Mouse (Mus musculus) lung, postnatal 4 days (tissue): ENCODE results near the gene Fntb.
"Not testable (repeated sequence)": the region's sequence is repeated elsewhere in the genome, so short reads cannot be mapped to it uniquely, and the experiment has no call there.

Source experiments
- DNase-seq, 2 experiments: peaks; one replicate each; pipeline ENCODE4 v3.0.0; 2021

Gene Fntb

DNA sequence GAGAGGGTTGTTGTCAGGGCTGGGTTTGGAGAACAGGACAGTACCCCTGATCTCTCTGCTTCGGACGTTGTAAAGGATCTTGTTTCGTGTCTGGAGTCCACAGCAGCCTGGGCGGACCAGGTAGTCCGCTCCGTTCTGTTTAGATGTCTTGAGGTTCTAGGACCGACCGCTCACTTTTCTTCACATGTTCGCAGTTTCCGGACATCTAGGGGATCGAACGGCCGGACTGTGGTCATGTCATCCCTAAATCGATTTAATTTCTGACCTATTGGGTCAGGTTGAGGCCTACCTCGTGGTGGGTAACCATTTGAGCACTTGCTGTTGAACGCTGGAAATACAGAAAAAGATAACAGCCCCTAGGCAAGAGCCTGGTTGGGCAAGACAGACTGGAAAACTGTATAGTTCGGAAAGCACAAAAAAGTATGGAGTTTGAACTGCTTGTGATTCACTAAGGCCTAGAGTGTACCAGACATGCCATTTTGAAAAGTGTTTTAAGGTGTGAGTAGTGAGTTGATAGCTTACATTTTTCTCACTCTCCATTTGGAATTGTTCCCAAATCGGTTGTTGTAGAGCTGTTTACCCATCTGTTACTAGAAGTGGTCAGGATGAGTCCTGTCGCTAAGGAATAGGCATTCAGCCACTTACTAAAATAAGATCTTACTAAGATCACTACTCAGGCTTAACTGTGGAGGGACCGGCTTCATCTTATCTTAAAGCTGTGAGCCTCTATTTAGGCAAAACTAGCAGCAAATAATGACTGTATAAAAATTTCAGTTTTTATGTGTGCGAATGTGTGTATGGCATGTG is 72.7 kb downstream of the Fntb start:
- DNase-seq = no peak

DNA sequence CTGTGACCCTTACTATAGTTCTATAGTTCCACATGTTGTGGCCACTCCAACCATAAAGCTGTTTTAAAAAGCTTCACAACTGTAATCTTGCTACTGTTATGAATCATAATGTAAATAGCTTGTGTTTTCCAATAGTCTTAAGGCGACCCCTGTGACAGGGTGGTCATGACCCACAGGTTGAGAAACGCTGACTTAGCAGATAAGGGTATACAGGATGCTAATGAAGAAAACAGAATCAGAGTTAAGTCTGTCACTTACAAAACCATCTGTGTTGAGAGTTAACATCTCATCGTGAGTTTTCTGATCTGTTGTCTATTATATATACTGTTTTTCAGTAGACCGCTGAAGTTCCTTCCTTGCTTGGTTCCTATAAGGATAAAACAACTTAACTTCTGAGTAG is 73.9 kb downstream of the Fntb start:
- no peak for DNase-seq

DNA sequence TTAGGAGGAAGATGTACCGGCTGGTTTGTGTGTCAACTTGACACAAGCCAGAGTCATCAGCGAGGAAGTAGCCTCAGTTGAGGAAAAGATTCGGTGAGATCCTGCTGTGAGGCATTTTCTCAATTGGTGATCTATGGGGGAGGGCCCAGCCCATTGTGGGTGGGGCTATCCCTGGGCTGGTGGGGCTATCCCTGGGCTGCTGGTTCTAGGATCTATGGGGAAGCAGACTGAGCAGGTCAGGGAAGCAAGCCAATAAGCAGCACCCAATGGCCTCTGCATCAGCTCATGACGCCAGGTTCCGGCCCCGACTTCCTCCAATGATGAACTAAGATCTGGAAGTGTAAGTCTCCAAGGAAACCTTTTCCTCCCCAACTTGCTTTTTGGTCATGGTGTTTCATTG is 74.7 kb downstream of the Fntb start:
- no peak for DNase-seq

DNA sequence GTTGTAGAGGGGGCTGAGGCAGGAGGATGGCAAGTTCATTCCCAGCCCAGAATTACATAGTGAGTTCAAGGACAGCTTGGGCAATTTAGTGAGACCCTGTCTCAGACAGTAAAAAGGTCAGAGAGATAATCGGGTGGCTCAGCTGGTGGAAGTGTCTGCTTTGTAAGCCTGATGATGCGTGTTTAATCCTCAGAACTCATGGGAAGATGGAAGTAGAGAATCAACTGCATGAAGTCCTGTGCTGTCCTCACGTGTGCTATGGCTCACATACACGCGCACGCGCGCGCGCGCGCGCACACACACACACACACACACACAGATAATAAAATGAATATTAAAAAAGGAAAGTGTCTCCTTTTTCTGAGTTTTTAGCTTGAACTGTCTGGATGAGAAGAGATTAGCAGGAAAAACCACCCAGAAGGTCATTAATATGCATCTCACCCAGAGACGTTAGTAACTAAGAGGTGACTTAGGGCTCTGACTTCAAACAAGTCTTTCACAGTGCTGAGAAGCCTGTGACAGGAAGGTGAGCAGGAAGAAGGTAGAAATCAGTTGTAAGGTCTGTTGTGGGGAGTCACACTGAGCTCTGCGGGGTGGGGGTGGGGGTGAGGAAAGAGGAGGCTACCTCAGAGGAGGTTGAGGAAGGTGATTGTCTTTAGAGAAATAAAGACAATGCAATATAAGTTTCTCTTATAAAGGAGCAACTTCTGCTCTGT is 79.1 kb downstream of the Fntb start:
- DNase-seq = no peak

DNA sequence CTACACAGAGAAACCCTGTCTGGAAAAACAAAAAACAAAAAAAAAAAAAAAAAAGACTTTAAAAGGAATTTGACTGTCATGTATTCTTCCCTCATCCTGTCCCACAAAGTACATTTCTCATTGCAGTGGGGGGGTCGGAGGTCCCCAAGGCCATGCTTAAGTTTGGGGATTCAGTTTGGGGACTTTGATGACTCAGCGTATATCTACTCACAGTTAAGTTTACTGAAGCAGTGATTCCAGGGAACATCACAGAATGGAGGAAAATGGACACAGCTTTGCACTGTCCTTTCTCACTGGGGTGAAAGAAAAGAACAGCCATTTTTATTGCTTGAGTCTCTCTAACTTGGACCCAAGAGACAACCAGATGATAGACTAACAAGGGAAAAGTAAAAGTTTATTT is 87.0 kb downstream of the Fntb start:
- DNase-seq = no peak

DNA sequence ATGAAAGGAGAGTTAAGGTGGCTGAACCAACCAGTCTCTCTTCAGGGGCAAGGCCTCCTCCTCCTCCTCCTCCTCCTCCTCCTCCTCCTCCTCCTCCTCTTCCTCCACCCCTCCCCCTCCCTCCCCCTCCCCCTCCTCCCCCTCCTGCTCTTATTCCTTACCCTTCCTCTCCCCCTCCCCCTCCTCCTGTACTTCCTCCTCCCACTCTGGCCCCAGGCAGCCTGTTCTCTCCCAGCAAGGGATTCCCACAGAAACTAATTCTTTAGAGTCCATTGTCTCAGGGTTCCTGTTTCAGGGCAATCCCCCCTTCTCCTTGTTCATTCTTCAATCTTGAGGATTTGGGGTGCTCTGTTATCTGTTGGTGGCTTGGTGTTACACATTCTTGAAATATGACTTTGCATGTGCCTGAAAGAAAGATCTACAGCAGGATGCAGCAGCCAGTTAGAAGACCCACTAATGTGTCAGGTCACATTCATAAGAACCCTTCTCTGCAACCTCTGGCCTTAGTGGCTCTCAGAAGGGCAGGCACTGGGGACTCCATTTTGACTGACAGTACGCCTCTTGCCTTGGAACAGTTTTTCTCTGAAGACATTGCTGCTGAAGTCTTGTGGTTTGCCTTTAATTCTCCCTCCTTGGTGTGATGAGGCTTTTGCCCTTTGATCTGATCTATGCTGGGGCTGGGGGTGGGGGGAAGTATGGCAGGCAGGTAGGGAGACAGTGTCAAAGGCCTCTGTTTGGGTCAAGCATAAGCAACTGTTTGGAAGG is 88.2 kb downstream of the Fntb start:
- DNase-seq = no peak

DNA sequence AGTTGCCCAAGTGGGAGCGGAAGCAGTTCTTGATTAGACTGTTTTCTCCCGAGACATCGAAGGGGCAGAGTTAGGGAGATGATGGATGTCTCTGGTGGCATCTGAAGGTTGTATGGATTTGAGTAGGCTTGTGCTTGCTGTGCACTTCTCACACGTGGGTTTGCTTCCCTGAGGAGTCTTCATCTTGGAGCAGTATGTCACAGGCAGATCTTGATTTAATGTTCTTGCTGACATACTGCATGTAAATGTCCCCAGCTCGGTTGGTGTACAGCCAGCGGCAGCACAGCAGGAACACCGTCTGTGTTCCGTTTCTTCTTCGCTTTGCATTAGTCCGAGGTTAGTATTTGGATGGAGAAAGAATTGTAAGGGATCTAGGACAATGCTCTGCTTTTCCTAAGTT is 91.7 kb downstream of the Fntb start:
- DNase-seq = no peak

DNA sequence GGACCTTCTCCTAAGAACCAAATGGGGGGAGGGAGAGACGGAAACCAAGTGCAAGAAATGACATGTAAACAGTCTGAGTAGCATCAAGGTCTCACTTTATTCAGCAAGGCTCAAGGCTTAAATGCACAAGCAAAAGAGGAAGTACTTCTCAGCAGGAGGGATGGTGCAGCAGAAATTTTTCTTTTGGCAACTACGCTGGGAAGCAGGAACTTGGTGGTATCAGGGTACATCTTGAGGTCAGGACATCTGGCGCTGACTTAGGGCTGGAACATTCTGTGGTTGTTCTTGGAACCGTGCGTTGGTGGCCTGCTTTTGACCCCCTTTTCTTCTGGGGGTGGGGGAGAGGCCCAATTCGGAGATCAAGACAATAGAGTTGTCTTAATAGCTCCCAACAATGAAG is 93.4 kb downstream of the Fntb start:
- DNase-seq = not testable (repeated sequence)

DNA sequence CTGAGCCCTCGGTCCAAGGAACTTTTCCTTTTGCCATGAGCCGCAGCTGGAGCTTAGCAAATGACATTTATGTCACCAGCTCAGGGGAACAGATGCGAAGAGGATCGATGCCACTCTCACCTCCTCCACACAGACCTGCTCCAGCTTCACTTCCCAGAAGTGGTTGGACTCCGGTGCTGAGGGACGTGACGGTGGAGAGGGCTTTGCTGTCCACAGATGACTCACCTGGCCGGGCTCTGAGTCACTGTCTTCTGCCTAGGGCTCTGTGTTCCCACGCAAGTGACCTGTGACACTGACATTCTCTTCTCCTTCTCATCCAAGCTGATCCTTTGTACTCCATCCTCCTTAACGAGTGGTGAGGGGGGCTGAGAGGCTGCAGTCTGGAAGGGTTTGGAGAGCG is 98.3 kb downstream of the Fntb start:
- no peak for DNase-seq

DNA sequence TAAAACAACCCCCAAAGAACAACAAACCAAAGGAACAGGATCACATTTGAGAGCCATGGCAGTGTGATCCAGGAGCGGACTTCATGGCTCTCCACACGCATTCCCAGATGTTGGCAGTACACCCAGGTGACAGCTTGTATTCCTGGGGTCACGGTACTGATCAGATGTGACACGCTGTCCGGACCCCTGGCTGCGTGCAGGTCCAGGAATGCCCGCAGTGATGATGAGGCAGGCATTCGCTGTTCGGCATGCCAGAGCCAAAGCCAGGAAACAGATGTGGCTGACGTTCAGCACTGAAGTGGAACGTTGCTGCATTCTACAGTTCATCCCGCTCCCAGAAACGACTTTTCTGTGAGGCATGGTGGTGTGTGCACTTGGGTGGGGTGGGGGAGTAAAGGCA is 99.9 kb downstream of the Fntb start:
- no peak for DNase-seq

DNA sequence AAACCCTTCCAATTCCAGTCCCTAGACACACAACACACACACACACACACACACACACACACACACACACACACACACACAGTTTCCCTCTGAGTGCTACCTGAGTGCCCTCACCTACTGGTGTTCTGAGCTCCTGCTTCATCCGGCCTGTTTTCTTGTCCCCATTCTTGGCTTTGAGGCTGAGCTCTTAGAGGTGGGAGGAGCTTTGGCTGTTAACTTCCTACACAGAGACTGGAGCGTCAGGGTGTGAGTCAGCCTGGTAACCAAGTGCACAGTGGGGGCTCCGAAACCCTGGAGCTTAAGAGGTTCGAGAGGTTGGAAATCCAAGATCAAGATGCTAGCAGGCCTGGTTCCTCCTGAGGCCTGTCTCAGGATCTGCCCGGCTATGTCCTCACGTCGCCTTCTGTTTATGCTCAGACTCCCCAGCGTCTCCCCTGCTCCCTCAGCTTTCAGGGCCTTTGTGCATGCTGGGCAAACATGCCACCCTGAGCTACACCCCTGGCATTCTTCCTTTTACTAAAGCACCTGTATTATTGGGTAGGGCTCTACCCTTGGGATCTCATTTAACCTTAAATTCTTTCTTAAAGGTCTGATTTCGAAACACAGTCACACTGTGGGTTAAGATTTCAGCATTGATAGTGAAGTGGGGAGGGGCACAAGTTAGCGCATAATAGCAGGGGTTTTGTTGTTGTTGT is 102.3 kb downstream of the Fntb start:
- DNase-seq = peak; percentile 36 to 61

DNA sequence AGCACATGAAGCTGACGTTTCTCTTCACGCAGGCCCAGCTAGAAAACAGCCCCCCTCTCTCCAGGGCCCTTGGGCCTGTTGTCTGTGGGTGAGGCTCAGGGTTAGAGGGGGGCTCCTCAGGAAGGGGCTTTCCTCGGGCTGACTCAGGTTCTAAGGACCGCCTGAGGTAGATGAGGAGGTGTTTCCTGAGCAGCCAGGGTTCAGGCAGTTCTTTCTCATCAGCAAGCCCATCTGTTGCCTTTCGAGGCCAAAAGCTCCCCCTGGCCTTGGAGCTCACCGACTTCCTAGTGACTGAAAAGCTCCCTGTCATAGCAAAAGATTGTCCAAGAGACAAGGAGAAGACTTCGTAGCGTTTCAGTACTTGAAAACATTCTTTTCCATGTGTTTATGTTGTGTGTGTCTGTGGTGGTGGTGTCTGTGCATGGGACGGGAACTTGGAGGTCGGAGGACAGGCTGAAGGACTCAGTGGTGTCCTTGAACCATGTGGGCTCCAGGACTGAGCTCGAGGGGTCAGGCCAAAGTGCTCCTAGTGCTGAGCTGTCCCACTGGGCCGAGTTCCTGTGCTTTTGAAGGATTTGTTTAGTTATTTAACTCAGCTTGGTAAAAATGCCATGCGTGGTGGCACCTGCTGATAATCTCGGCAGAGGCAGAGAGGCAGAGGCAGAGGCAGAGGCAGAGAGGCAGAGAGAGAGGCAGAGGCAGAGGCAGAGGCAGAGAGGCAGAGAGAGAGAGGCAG is 103.2 kb downstream of the Fntb start:
- no peak for DNase-seq

DNA sequence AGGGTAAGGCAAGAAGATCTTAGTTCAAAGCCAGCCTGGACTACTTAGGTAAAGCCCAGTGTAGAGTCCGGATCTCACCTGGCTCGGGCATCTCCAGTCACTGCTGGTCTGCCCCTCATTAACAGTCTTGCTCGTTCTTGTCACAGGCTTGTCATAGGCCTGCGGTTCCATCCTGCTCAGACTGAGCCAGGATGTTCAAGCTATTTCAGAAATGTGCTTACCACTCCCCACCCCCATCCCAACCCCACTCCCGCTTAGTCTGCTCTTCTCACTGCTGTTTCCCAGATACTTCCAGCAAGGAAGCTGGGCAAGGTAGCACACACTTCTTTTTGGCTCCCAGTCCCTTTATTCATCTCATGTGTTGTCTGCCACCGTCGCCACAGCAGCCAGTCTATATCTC is 104.2 kb downstream of the Fntb start:
- DNase-seq = no peak

DNA sequence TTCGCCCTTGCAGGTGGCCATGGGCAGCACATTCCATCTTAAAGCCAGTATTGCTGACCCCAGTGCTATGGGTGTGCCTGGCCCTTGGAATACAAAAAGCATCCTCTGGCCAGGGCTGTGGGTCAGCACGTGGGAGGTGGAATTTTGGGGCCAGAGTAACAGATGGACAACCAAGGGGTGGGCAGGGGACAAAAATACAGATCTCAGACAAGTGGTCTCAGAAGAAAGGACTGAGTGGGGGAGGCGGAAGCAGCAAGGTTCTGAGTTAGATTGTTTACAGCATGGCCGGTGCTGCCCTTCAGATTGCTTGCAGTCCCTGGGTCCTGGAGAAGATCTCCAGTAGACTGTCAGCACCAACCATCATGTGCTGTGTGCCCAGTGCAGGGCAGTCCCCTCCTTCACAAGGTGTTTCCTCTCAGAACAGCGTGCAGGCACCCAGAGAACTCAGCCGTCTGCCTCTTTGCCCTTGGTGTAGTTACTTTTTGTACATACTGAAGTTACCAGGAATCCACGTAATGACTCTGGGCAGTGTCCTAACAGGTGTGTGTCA is 107.5 kb downstream of the Fntb start:
- no peak for DNase-seq

DNA sequence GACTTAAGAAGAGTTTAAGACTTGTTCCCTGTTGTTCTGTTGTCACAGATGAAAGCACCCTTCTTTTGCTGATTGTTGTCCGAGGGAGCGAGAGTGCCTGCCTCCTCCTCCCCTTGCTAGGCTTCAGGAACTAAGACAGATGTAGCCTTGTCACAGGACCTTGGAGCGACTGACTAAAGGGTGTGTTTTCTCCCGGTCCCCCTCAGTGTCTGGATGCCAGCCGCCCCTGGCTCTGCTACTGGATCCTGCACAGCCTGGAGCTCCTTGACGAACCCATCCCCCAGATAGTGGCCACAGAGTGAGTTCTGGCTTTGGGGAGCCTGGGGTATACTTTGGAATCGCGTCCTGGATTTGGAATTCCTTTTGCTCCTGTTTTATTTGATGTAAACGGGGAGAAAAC is 109.4 kb downstream of the Fntb start:
- no peak for DNase-seq

DNA sequence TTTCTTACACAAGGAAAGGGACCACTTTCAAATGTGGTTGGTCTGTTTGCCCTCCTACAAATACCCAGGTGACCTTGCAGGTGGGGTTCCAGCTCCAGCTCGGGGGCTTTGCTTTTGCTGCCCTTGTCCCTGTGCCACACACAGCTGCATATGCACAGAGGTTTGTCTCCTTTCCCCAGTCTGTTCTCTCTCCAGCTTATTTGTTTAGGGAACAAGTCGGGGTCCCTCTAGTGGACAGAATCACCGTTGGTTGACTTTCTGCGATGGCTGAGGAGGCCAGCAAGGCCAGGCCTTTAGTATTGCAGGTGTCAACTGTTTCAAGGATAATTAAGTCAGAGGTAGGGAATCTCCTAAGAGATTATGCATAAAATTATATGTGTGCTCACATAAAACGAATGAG is 113.9 kb downstream of the Fntb start:
- DNase-seq = peak; percentile 43 to 67

DNA sequence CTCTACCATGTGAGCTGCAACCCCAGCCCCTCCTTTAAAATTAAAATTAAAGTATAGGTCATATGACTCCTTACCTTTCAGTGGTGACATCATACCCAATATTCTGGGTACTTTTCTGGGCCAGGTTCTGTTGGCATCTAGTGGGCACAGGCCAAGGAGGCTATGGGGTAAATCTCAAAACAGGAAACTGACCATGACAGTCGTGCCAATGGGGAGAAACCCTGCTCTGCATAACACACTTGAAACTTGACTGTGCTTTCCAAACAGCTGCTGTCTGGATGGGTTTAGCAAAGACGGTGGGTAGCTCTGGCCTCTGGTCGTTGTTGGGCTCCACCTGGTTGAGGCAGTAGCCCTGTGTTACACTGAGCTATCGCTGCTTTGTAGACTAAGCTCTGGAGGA is 114.7 kb downstream of the Fntb start:
- DNase-seq = no peak

DNA sequence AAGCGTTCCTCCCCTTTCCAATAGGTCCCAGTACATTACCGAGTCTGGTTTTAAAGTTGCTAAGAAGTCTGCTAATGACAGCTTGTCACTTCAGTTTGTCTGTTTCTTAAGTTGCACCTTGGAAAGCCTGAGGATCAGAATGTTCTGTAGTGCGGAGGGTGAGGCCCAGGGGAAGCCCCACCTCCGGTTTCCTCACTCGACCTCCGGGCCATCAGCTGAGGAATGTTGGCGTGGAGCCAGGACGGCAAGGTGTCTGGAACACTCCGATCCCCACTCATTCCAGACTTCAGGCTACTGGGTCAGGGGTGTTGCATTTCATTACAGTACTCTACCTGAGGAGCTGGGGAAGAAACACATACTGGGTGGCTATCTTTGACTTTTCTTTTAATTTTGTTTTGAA is 118.4 kb downstream of the Fntb start:
- DNase-seq = peak; percentile 88 to 93

DNA sequence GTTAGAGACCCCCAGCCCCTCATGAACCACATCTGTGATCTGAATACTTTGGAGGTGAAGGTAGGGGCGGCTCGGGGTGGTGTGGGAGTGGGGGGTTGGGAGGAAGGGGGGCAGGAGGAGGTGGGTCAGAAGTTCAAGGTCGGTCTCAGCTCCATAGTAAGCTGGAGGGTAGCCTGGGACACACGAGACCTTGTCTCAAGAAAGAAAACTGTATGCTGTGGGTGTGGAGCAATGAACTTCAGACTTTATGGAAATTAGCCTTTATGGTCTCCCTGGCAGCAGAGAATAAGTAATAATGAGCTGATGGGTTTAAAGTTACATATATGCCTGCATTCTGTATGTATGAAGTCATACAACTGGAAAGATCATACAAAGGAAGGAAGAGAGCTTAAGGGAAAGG is 119.7 kb downstream of the Fntb start:
- no peak for DNase-seq

DNA sequence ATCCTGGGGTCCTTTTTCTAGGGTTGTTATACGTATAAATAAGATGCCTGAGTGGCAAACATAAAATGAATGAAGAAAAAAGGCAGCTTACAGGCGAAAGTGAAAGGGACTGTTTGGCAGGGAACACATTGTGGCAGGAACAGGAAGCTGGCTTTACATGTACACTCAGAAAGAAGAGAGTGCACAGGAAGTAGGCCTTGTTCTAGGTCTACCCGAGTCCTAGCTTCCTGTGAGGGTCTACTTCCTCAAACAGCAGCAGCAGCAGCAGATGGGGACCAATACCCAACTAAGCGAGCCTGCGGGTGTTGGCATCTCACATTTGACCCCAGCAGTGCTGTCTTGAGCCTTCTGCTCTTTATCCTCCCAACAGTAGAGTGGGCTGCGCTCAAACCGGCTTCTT is 121.4 kb downstream of the Fntb start:
- DNase-seq = peak in 1 of 2 experiments; percentile 8

DNA sequence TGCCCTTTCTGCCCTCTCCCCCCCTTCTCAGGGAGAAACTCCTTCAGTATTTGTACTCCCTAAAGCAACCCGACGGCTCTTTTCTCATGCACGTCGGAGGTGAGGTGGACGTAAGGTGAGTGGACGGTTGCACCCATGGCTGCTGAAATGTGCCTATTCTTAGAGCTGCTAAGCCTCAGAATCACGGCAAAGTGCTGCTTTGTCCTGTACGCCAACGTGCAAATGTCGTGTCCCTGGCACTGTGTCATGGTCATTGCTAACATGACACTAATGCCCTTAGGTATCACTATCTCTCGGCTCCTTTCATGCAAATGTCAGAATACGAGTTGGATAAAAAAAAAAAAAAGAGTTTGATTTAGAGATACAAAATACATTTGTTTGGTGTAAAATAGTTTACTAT is 122.6 kb downstream of the Fntb start:
- no peak for DNase-seq
